8 mouse cellular contexts compared by ENCODE assay signal in the genomic region with DNA sequence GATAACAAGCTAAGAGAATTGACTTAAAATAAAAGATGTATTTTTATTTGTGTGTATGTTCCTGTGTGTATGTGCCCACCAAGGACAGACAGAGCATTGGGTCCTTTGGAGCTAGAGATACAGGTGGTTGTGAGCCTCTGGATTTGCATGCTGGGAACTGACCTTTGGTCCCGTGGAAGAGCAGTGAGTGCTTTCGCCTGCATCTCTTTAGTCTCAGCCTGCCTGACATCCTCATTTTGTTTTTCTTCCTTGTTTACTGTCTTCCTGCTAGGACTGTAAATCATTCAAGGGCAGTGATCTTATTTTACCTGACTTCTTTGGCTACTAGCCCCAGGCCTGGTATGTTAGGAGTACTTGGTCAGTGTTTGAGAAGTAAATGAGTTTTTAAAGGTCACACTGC. TPM values are rescaled to one million over a fixed set of nuclear protein-coding genes. Genes with fewer than 3 reads are reported as not detected.
DNase-seq lines count a peak whose midpoint lies in the region; ATAC-seq and TF ChIP-seq lines count a peak whose summit lies in the region.

No protein-coding gene starts in this region.

- H3K9me3 ChIP-seq in heart, embryonic 12.5 days (replicated peaks): no peaks in the 10 kb centered on the region
- no peaks in the 10 kb centered on the region for H3K9me3 ChIP-seq in E14TG2a.4 (ENCODE audit: low read length)
- H3K9me3 ChIP-seq in liver, embryonic 16.5 days (replicated peaks; ENCODE audit: control insufficient read depth, low read length): no peaks in the 10 kb centered on the region

- H3K4me1 ChIP-seq in heart, embryonic 12.5 days (replicated peaks): peaks cover 11% of the 10 kb centered on the region
- H3K4me1 ChIP-seq in E14TG2a.4 (replicated peaks; ENCODE audit: low read depth, low read length): peaks cover 53% of the 10 kb centered on the region
- peaks cover 13% of the 10 kb centered on the region; the same call in 1 of the 2 replicates for H3K4me1 ChIP-seq in kidney, adult 2 months (ENCODE audit: control insufficient read depth, insufficient read depth, low read length)
- H3K4me1 ChIP-seq in liver, embryonic 16.5 days (ENCODE audit: control insufficient read depth, low read depth, low read length): peaks cover 33% of the 10 kb centered on the region

- H3K4me2 ChIP-seq in heart, embryonic 12.5 days: peak overlapping the region; percentile 73; the same call in 1 of the 2 replicates
- H3K4me2 ChIP-seq in liver, embryonic 16.5 days (ENCODE audit: low read depth, low read length): peak overlapping the region; percentile 50

- no peaks in the 10 kb centered on the region for H3K27me3 ChIP-seq in heart, embryonic 12.5 days (replicated peaks)
- no peaks in the 10 kb centered on the region for H3K27me3 ChIP-seq in E14TG2a.4 (ENCODE audit: insufficient read depth, low read length)
- H3K27me3 ChIP-seq in kidney, adult 2 months (replicated peaks; ENCODE audit: control insufficient read depth, insufficient read depth, low read length): no peaks in the 10 kb centered on the region
- no peaks in the 10 kb centered on the region for H3K27me3 ChIP-seq in liver, embryonic 16.5 days (ENCODE audit: control insufficient read depth, insufficient read depth, low read depth, low read length)

- no peak for TF ChIP-seq CTCF in E14TG2a.4 (conservative IDR thresholded peaks at IDR 0.05; ENCODE audit: low read length)
- TF ChIP-seq CTCF in kidney, adult 2 months (conservative IDR thresholded peaks at IDR 0.05; ENCODE audit: insufficient read depth, insufficient read length, low read depth, low read length): no peak

- H3K4me3 ChIP-seq in heart, embryonic 12.5 days: no peak overlapping the region
- H3K4me3 ChIP-seq in E14TG2a.4 (replicated peaks; ENCODE audit: low read length): peak overlapping the region; percentile 94; the same call in 1 of the 2 replicates
- no peak overlapping the region for H3K4me3 ChIP-seq in kidney, adult 2 months (ENCODE audit: insufficient read depth, low read depth, low read length)
- H3K4me3 ChIP-seq in liver, embryonic 16.5 days (ENCODE audit: low read depth, low read length): peak overlapping the region; percentile 92

- no peaks in the 10 kb centered on the region for H3K36me3 ChIP-seq in heart, embryonic 12.5 days
- H3K36me3 ChIP-seq in E14TG2a.4 (ENCODE audit: insufficient read depth, low read length): peaks cover 19% of the 10 kb centered on the region; the same call in 1 of the 2 replicates
- H3K36me3 ChIP-seq in kidney, adult 2 months (ENCODE audit: control insufficient read depth, insufficient read depth, low read length): no peaks in the 10 kb centered on the region
- H3K36me3 ChIP-seq in liver, embryonic 16.5 days (ENCODE audit: control insufficient read depth, insufficient read depth): no peaks in the 10 kb centered on the region

- no peak for DNase-seq in heart, adult 9 months (ENCODE audit: low spot score in 2 of 2)
- peak; percentile 90 for DNase-seq in kidney, adult 2 months
- DNase-seq in embryo, embryonic 9.5 days (ENCODE audit: extremely low spot score): no peak
- no peak for DNase-seq in right cerebral cortex, adult 18-20 months
- DNase-seq in left cerebral cortex, adult 8-10 months (ENCODE audit: low spot score in 2 of 2): no peak

- no peak overlapping the region for H3K27ac ChIP-seq in heart, embryonic 12.5 days (ENCODE audit: poor library complexity, severe bottlenecking)
- peak overlapping the region; percentile 91 for H3K27ac ChIP-seq in kidney, adult 2 months (ENCODE audit: insufficient read depth, low read depth, low read length)
- H3K27ac ChIP-seq in liver, embryonic 16.5 days (ENCODE audit: low read length): peak overlapping the region; percentile 99

- TF ChIP-seq POLR2A in kidney, adult 2 months (IDR thresholded peaks at IDR 0.05; ENCODE audit: low read depth, low read length): no peak

- no peak for ATAC-seq in heart, embryonic 12.5 days (ENCODE audit: insufficient number of reproducible peaks, low FRiP score)
- no peak for ATAC-seq in liver, embryonic 16.5 days (ENCODE audit: low read depth)

- H3K9ac ChIP-seq in heart, embryonic 12.5 days: no peak overlapping the region
- H3K9ac ChIP-seq in liver, embryonic 16.5 days (ENCODE audit: low read depth, low read length): peak overlapping the region; percentile 98; the same call in 1 of the 2 replicates

- WGBS in heart, embryonic 12.5 days: 66% methylated on average over 2 of the region's 2 CpGs
- 37% methylated on average over 2 of the region's 2 CpGs for WGBS in kidney, adult 2 months
- 66% methylated on average over 2 of the region's 2 CpGs for WGBS in liver, embryonic 16.5 days (ENCODE audit: insufficient replicate concordance)

RNA-seq across cellular contexts. Expression of a gene that starts 1.5 kb away (rescaled TPM):
- polyA plus RNA-seq in heart, embryonic 12.5 days (2016; fragmentation: Nextera tagmentation; extraction: Ambion mirVana): 37.6 and 40.7 TPM in 2 replicates
- polyA plus RNA-seq in kidney, adult 2 months (2012; rRNA removed): 44.0 and 46.3 TPM in 2 replicates
- 32.5 and 32.7 TPM in 2 replicates for polyA plus RNA-seq in liver, embryonic 16.5 days (2015; fragmentation: Nextera tagmentation; extraction: Ambion mirVana)
- total RNA-seq in left cerebral cortex, adult 8-10 months (2022): 10 to 100 TPM; 43.6 to 51.3 (median 44.5) TPM

RNA-seq across cellular contexts. Expression of a gene that starts 12.9 kb away (rescaled TPM):
- polyA plus RNA-seq in heart, embryonic 12.5 days (2016; fragmentation: Nextera tagmentation; extraction: Ambion mirVana): 47.0 and 50.5 TPM in 2 replicates
- 23.1 and 25.6 TPM in 2 replicates for polyA plus RNA-seq in kidney, adult 2 months (2012; rRNA removed)
- 23.4 and 25.4 TPM in 2 replicates for polyA plus RNA-seq in liver, embryonic 16.5 days (2015; fragmentation: Nextera tagmentation; extraction: Ambion mirVana)
- total RNA-seq in left cerebral cortex, adult 8-10 months (2022): 10 to 100 TPM; 34.9 to 38.7 (median 36.6) TPM

RNA-seq across cellular contexts. Expression of a gene that starts 34.7 kb away (rescaled TPM):
- 4.8 and 5.6 TPM in 2 replicates for polyA plus RNA-seq in heart, embryonic 12.5 days (2016; fragmentation: Nextera tagmentation; extraction: Ambion mirVana)
- 41.0 and 42.9 TPM in 2 replicates for polyA plus RNA-seq in kidney, adult 2 months (2012; rRNA removed)
- polyA plus RNA-seq in liver, embryonic 16.5 days (2015; fragmentation: Nextera tagmentation; extraction: Ambion mirVana): 12.7 and 13.8 TPM in 2 replicates
- 1 to 10 TPM; 5.2 to 7.8 (median 6.7) TPM for total RNA-seq in left cerebral cortex, adult 8-10 months (2022)

Comparison
In these comparisons a context has a peak if more than half of its experiments do, and no peak if none do; other contexts are left out.
1. H3K4me3 ChIP-seq: peak in E14TG2a.4 (single experiment) and liver, embryonic 16.5 days (single experiment); none in heart, embryonic 12.5 days (single experiment) and kidney, adult 2 months (single experiment).